ENCODE assay signal across 8 mouse cellular contexts in the genomic region with DNA sequence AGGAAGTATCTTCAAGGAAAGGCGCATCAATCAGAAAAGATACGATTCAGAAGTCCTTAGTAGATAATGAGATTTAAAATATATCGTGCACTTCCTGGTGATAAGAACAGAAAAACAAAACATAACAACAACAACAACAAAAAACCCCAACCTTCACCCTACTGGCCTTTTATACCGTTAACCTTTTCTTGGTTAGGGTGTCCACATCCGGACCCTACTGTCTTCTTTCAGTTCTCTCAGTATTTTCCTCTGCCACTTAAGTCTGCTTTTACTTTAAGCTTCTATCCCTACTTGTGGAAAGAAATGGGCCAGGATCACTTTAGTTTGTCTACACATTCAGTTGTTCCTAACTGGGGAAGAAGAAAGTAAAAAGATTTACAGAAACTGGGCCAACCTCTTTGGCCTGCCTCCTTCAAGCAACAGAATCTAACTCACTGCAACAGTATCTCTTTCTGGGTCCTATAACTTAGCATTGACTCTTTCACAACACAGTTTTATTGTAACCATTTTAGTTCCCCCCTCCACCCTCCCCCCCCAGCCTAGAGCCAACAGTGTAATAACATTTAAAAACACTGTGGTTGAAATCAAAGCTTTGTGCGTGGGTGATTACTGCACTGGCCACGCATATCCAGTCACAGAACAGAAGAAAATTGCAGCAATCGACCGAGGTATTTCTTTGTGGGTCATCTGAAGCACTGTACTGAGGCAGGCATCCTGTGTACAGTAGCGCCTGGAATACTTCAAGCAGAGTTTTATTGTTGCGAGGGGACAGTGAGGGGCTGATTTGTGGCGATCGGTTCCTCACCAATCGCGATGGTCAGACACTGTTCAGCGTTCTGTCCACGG. TPM values are rescaled to one million over a fixed set of nuclear protein-coding genes. Genes with fewer than 3 reads are reported as not detected.
DNase-seq lines count a peak whose midpoint lies in the region; ATAC-seq and TF ChIP-seq lines count a peak whose summit lies in the region.

No protein-coding gene starts in this region.

- ATAC-seq in hindbrain, postnatal 0 days, result peak; percentile 75
- ATAC-seq in midbrain, embryonic 16.5 days, result peak; percentile 73; the same call in 1 of the 2 replicates

- peaks cover 2% of the 10 kb centered on the region; the same call in 1 of the 2 replicates for H3K4me1 ChIP-seq in cortical plate, adult 2 months (ENCODE audit: control insufficient read depth, insufficient read depth, low read length)
- 0 out of 2 replicates have a peak, but pooled peaks cover 2% of the 10 kb centered on the region for H3K4me1 ChIP-seq in hindbrain, postnatal 0 days (ENCODE audit: insufficient read depth, low read length)
- peaks cover 13% of the 10 kb centered on the region for H3K4me1 ChIP-seq in midbrain, embryonic 16.5 days (ENCODE audit: control insufficient read depth, insufficient read depth, low read length)

- 27% methylated on average over 17 of the region's 17 CpGs for WGBS in hindbrain, postnatal 0 days
- 28% methylated on average over 17 of the region's 17 CpGs for WGBS in midbrain, embryonic 16.5 days

- no peak for TF ChIP-seq CTCF in layer of hippocampus, adult 2 months (conservative IDR thresholded peaks at IDR 0.05)
- TF ChIP-seq CTCF in cortical plate, adult 2 months (IDR thresholded peaks at IDR 0.05; ENCODE audit: extremely low read depth, insufficient read depth, low read length), result no peak
- no peak for TF ChIP-seq CTCF in hindbrain, postnatal 0 days (IDR thresholded peaks at IDR 0.05; ENCODE audit: low read depth)

- peak overlapping the region; percentile 92 for H3K4me3 ChIP-seq in layer of hippocampus, adult 2 months
- peak overlapping the region; percentile 98; the same call in 1 of the 2 replicates for H3K4me3 ChIP-seq in cortical plate, adult 2 months (ENCODE audit: insufficient read depth, low read length)
- H3K4me3 ChIP-seq in hindbrain, postnatal 0 days (ENCODE audit: low read length), result peak overlapping the region; percentile 99
- peak overlapping the region; percentile 68 for H3K4me3 ChIP-seq in midbrain, embryonic 16.5 days (ENCODE audit: low read depth, low read length)

- DNase-seq in layer of hippocampus, adult 2 months (ENCODE audit: low spot score in 2 of 2), result peak in 1 of 2 experiments; percentile 2
- DNase-seq in layer of hippocampus, adult 9-11 months, result no peak
- no peak for DNase-seq in hindbrain, postnatal 0 days (ENCODE audit: low spot score)
- no peak for DNase-seq in ovary, adult 18-20 months (ENCODE audit: low spot score)
- DNase-seq in thymus, postnatal 4 days, result no peak
- no peak for DNase-seq in layer of hippocampus, postnatal 10 days (ENCODE audit: low spot score in 2 of 2)

- TF ChIP-seq POLR2A in cortical plate, adult 2 months (IDR thresholded peaks at IDR 0.05; ENCODE audit: extremely low read depth, insufficient read depth, low read length), result no peak

- no peaks in the 10 kb centered on the region for H3K36me3 ChIP-seq in hindbrain, postnatal 0 days (ENCODE audit: insufficient read depth, low read length)
- no peaks in the 10 kb centered on the region for H3K36me3 ChIP-seq in midbrain, embryonic 16.5 days (ENCODE audit: control insufficient read depth, insufficient read depth, low read length)

- peak overlapping the region; percentile 79 for H3K4me2 ChIP-seq in hindbrain, postnatal 0 days (ENCODE audit: low read depth, low read length)
- H3K4me2 ChIP-seq in midbrain, embryonic 16.5 days (ENCODE audit: low read length), result peak overlapping the region; percentile 69

- no peaks in the 10 kb centered on the region for H3K9me3 ChIP-seq in hindbrain, postnatal 0 days (ENCODE audit: low read length)
- H3K9me3 ChIP-seq in midbrain, embryonic 16.5 days (replicated peaks; ENCODE audit: control insufficient read depth, low read length, poor library complexity, severe bottlenecking), result no peaks in the 10 kb centered on the region

- H3K27me3 ChIP-seq in hindbrain, postnatal 0 days (ENCODE audit: insufficient read depth, low read length), result no peaks in the 10 kb centered on the region
- H3K27me3 ChIP-seq in midbrain, embryonic 16.5 days (ENCODE audit: control insufficient read depth, insufficient read depth, low read depth, low read length), result no peaks in the 10 kb centered on the region

- H3K9ac ChIP-seq in hindbrain, postnatal 0 days (replicated peaks; ENCODE audit: low read length), result no peak overlapping the region; the same call in 1 of the 2 replicates
- H3K9ac ChIP-seq in midbrain, embryonic 16.5 days (ENCODE audit: low read depth, low read length), result no peak overlapping the region

- H3K27ac ChIP-seq in layer of hippocampus, adult 2 months, result no peak overlapping the region; the same call in 1 of the 2 replicates
- H3K27ac ChIP-seq in cortical plate, adult 2 months (ENCODE audit: insufficient read depth, low read length), result no peak overlapping the region
- H3K27ac ChIP-seq in hindbrain, postnatal 0 days, result peak overlapping the region; percentile 98; the same call in 1 of the 2 replicates
- H3K27ac ChIP-seq in midbrain, embryonic 16.5 days (ENCODE audit: low read length), result no peak overlapping the region; the same call in 1 of the 2 replicates

RNA-seq across cellular contexts. Expression of a gene that starts 0.8 kb away (rescaled TPM):
- total RNA-seq in layer of hippocampus, adult 2 months (2021), result 100 to 1,000 TPM; 206 to 219 TPM
- polyA plus RNA-seq in cortical plate, adult 2 months (2012; rRNA removed), result 134 and 142 TPM in 2 replicates
- total RNA-seq in hindbrain, postnatal 0 days (2014; rRNA removed), result 63.3 and 82.1 TPM in 2 replicates
- 32.4 and 32.6 TPM in 2 replicates for polyA plus RNA-seq in hindbrain, postnatal 0 days (2015; fragmentation: Nextera tagmentation; extraction: Ambion mirVana)
- 39.5 and 40.2 TPM in 2 replicates for polyA plus RNA-seq in midbrain, embryonic 16.5 days (2015; fragmentation: Nextera tagmentation; extraction: Ambion mirVana)
- 100 to 1,000 TPM; 116 to 120 TPM for total RNA-seq in layer of hippocampus, postnatal 10 days (2021)
